Mouse (Mus musculus) embryo, embryonic 10 days (tissue): Measurements from ENCODE around the gene Luc7l.

Experiments
- DNase-seq: peaks from one replicate; pipeline ENCODE4 v3.0.0-alpha.2; 2015; ENCODE audit warnings: low spot score

Luc7l gene

GRCm38 (mm10) chr17:26252539-26253251, at the start of gene Luc7l:
Gene Luc7l, plus strand, starts transcription at chr17:26252896.
- peak; percentile 96 for DNase-seq

- no peak for DNase-seq
Measured at GRCm38 (mm10) chr17:26203321-26203811, 49.3 kb upstream of the Luc7l start.

GRCm38 (mm10) chr17:26204766-26205165, 47.9 kb upstream of the Luc7l start:
- no peak for DNase-seq

GRCm38 (mm10) chr17:26206392-26206791, 46.3 kb upstream of the Luc7l start:
- DNase-seq = no peak

GRCm38 (mm10) chr17:26207686-26208085, 45.0 kb upstream of the Luc7l start, which contains the start of gene Arhgdig:
Gene Arhgdig, minus strand, starts transcription at chr17:26207786.
- DNase-seq = no peak

GRCm38 (mm10) chr17:26212241-26212640, 40.5 kb upstream of the Luc7l start:
- no peak for DNase-seq

- DNase-seq = no peak
Measured at GRCm38 (mm10) chr17:26212681-26213080, 40.0 kb upstream of the Luc7l start.

GRCm38 (mm10) chr17:26221508-26221907, 31.2 kb upstream of the Luc7l start:
- DNase-seq = no peak

- no peak for DNase-seq
Measured at GRCm38 (mm10) chr17:26225150-26225549, 27.5 kb upstream of the Luc7l start.

GRCm38 (mm10) chr17:26229776-26230175, 22.9 kb upstream of the Luc7l start:
- no peak for DNase-seq

GRCm38 (mm10) chr17:26231156-26231555, 21.5 kb upstream of the Luc7l start:
- no peak for DNase-seq

GRCm38 (mm10) chr17:26232863-26233262, 19.8 kb upstream of the Luc7l start:
- DNase-seq = no peak

- no peak for DNase-seq
Measured at GRCm38 (mm10) chr17:26234386-26234785, 18.3 kb upstream of the Luc7l start.

GRCm38 (mm10) chr17:26235077-26235815, 17.4 kb upstream of the Luc7l start:
- no peak for DNase-seq

GRCm38 (mm10) chr17:26237667-26238066, 15.0 kb upstream of the Luc7l start:
- DNase-seq = no peak

GRCm38 (mm10) chr17:26239551-26239950, 13.1 kb upstream of the Luc7l start:
- no peak for DNase-seq

GRCm38 (mm10) chr17:26240120-26240790, 12.4 kb upstream of the Luc7l start:
- no peak for DNase-seq

GRCm38 (mm10) chr17:26240990-26241389, 11.7 kb upstream of the Luc7l start:
- no peak for DNase-seq

GRCm38 (mm10) chr17:26243471-26244100, 9.1 kb upstream of the Luc7l start:
- peak; percentile 73 for DNase-seq

GRCm38 (mm10) chr17:26244101-26244841, 8.4 kb upstream of the Luc7l start, which contains the start of gene Fam234a:
Gene Fam234a, minus strand, starts transcription at chr17:26244242.
- peak; percentile 99 for DNase-seq

GRCm38 (mm10) chr17:26251886-26252538, 684 bp upstream of the Luc7l start:
- DNase-seq = no peak
